Mouse (Mus musculus): Measurements from ENCODE around the gene Opn4. TPM values are rescaled to one million over a fixed set of nuclear protein-coding genes. Genes with fewer than 3 reads are reported as not detected.
A peak's percentile ranks its signal among the peaks of the same experiment; 100 is the strongest.

Opn4 gene
- polyA plus RNA-seq (2016; fragmentation: Nextera tagmentation; extraction: Ambion mirVana) = not detected in 2 replicates

DNA sequence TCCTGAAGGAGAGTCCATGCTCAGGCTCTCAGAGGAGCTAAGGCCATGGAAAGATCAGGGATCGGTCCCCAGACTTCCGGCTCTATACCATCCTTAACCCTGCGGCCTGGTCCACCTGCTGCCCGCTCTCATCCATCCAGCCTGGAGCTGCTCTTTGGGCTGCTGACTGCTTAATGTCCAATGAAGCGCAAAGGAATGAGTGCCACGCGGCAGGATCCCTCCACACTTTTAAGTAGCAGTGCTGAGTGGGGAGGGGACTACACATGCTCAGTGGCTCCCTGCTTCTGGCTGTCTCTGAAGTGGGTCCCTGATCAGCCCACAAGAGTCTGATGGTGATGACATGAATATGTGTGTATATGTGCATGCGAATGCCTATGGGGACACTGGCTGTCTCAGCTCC lies at the start of gene Opn4:
Gene Opn4, minus strand, starts transcription at position 202 of the 400 bp plus-strand sequence.
- no peaks in the 10 kb centered on the region for H3K36me3 ChIP-seq
- no peak within 1 kb of the TSS for H3K27ac ChIP-seq
- H3K4me3 ChIP-seq = no peak within 1 kb of the TSS
- H3K4me1 ChIP-seq = 0 out of 2 replicates have a peak, but pooled peaks cover 4% of the 10 kb centered on the region
- H3K27me3 ChIP-seq (ENCODE audit: low read depth, poor library complexity, severe bottlenecking) = no peaks in the 10 kb centered on the region
- no peaks in the 10 kb centered on the region for H3K9me3 ChIP-seq (replicated peaks)
- DNase-seq (ENCODE audit: low spot score) = no peak
- WGBS = 93% methylated on average over 8 of the region's 8 CpGs

DNA sequence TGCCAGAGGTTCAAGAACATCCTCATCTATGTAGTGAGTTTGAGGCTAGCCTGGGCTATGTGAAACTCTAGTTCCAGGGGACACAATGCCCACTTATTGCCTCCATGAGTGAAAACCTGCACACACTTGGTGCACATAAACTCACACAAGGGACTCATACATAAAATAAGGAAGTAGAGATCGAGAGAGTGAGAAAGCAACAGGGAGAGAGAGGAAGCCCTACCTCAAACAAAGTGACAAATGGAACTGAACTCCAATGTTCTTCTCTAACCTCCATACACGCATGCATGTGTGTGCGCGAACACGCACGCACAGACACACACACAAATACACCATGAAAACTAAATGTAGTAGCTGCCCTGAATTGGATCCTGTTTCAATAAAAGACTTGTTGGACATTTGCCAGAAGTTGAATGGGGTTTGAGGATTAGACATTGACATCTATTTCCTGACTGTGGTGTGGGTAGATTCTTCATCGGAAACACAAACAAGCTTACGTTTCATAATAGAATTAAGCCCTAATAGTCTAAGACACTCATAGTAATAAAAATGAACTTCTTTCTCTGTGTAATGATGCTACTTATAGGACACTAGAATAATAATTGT lies 48.0 kb upstream of the Opn4 start:
- WGBS = 95% methylated on average over 8 of the region's 8 CpGs
- no peaks in the 10 kb centered on the region for H3K4me1 ChIP-seq
- no peak overlapping the region for H3K27ac ChIP-seq
- H3K36me3 ChIP-seq = no peaks in the 10 kb centered on the region
- no peaks in the 10 kb centered on the region for H3K9me3 ChIP-seq (replicated peaks)
- H3K27me3 ChIP-seq (ENCODE audit: low read depth, poor library complexity, severe bottlenecking) = no peaks in the 10 kb centered on the region
- no peak for DNase-seq (ENCODE audit: low spot score)
- no peak overlapping the region for H3K4me3 ChIP-seq

DNA sequence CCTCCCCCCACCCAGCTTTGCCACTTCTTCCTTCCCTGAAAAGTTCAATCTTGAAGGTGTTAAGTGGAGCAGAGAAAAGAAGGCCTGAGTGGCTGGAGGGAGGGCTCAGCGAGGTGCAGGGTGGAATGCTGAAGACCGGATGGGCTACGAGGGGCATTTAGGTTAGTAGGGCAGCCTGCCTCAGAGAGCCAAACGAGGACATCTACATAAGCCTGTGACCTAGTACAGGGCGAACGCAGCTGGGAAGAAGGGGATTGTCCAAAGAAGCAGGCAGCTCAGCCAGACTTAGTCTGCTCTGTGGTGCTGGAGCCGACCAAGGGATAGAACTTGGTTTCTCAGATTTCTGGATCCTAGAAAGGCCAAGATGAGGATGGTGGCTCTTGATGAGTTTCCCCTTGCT lies 44.2 kb upstream of the Opn4 start:
- Histone ChIP-seq H3K36me3 (no peaks in the 10 kb centered on the region), H3K9me3 (replicated peaks) (no peaks in the 10 kb centered on the region), H3K4me3 (no peak overlapping the region), H3K27ac (no peak overlapping the region), H3K27me3 (ENCODE audit: low read depth, poor library complexity, severe bottlenecking) (no peaks in the 10 kb centered on the region), H3K4me1 (no peaks in the 10 kb centered on the region)
- DNase-seq (ENCODE audit: low spot score) = no peak
- WGBS = 62% methylated on average over 7 of the region's 7 CpGs

DNA sequence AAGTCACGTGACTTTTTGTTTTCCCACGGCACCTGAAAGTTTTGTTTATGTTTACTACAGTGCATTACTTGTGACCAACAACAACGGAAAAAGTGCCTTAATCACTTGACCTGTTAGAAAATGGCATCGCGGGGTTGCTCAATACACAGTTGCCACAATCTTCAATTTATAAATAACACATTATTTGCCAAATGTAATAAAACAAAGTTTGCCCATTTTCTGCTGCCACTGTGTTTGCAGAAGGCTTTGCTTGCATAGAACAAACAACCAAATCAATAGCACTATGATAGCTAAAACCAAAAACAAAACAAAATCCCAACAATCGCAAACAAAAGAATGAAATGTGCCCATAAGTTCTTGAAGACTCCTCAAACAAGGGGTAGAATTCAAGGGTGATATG lies 35.8 kb upstream of the Opn4 start:
- Histone ChIP-seq H3K27ac (no peak overlapping the region), H3K27me3 (ENCODE audit: low read depth, poor library complexity, severe bottlenecking) (no peaks in the 10 kb centered on the region), H3K36me3 (no peaks in the 10 kb centered on the region), H3K4me1 (no peaks in the 10 kb centered on the region), H3K4me3 (no peak overlapping the region), H3K9me3 (replicated peaks) (no peaks in the 10 kb centered on the region)
- no peak for DNase-seq (ENCODE audit: low spot score)
- 88% methylated on average over 6 of the region's 6 CpGs for WGBS

DNA sequence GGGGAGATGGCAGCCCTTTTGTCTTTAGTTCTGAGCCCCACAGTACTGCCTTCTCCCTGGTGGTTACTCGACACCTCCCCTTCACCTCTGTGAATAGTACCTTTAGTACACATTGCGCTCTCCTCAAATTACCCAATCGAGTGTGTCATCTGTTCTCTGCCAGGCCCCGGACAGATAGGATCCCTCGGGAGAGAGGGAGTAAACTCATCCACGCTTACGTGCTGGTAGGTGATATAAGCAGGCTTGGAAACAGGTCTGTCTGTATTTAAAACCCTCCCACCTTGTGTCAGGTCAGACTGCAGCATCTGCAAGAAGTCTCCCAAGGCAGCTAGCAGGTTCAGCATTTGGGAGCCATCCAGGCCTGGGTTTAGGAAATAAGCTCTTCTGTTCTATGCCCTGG lies 35.2 kb upstream of the Opn4 start:
- H3K36me3 ChIP-seq = no peaks in the 10 kb centered on the region
- no peak overlapping the region for H3K27ac ChIP-seq
- H3K4me1 ChIP-seq = no peaks in the 10 kb centered on the region
- H3K9me3 ChIP-seq (replicated peaks) = no peaks in the 10 kb centered on the region
- H3K4me3 ChIP-seq = no peak overlapping the region
- 40% methylated on average over 7 of the region's 7 CpGs for WGBS
- no peaks in the 10 kb centered on the region for H3K27me3 ChIP-seq (ENCODE audit: low read depth, poor library complexity, severe bottlenecking)
- DNase-seq (ENCODE audit: low spot score) = no peak

DNA sequence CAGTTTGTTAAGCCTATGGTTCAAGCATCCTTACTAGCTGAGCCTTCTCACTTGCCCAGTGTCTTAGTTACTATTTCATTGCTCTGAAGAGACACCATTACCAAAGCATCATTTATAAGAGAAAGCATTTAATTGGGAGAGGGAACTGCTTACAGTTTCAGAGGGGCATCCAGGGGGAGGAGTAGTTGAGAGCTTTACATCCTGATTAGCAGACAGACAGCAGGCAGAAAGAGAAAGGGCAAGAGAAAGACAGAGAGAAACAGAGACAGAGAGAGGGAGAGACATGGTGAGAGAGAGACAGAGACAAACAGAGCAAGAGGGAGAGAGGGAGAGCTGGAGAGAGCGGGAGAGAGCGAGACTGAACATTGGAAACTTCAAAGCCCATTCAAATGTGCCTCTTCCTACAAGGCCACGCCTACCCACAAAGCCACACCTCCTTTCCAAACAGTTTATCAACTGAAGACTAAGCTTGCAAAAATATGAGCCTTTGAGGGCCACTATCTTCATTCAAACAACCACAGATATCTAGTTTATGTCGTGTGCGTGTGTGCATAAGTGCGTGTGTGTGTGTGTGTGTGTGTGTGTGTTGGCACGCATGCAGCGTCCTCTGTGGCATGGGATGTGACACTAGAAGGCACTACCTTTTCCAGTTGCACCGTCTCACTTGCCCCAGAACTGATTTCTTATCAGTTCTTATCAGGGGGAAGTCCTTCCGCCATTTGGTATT lies 32.9 kb upstream of the Opn4 start:
- H3K4me1 ChIP-seq = no peaks in the 10 kb centered on the region
- H3K27ac ChIP-seq = no peak overlapping the region
- no peak overlapping the region for H3K4me3 ChIP-seq
- DNase-seq (ENCODE audit: low spot score) = no peak
- no peaks in the 10 kb centered on the region for H3K36me3 ChIP-seq
- 77% methylated on average over 10 of the region's 10 CpGs for WGBS
- no peaks in the 10 kb centered on the region for H3K27me3 ChIP-seq (ENCODE audit: low read depth, poor library complexity, severe bottlenecking)
- H3K9me3 ChIP-seq (replicated peaks) = no peaks in the 10 kb centered on the region

DNA sequence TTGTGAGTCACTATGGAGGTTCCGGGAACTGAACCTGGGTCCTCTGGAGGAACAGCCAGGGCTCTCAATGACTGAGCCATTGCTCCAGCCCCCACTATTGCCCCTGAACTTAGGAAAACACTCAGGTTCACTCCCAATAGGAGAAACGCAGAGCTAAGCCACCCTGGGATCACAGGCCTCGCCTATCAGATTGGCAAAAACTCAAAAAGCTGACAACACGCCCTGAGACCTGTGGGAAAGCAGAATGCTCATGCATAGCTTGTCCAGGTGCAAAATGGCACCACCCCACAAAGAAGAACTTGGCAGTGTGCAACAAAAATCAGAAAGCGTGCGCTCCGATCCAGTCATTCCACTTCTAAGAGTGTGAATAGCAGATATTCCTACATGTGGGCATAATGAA lies 26.9 kb upstream of the Opn4 start:
- Histone ChIP-seq H3K36me3 (no peaks in the 10 kb centered on the region), H3K4me3 (no peak overlapping the region), H3K4me1 (no peaks in the 10 kb centered on the region), H3K27ac (no peak overlapping the region), H3K9me3 (replicated peaks) (no peaks in the 10 kb centered on the region), H3K27me3 (ENCODE audit: low read depth, poor library complexity, severe bottlenecking) (no peaks in the 10 kb centered on the region)
- WGBS = 92% methylated on average over 7 of the region's 7 CpGs
- DNase-seq (ENCODE audit: low spot score) = no peak

DNA sequence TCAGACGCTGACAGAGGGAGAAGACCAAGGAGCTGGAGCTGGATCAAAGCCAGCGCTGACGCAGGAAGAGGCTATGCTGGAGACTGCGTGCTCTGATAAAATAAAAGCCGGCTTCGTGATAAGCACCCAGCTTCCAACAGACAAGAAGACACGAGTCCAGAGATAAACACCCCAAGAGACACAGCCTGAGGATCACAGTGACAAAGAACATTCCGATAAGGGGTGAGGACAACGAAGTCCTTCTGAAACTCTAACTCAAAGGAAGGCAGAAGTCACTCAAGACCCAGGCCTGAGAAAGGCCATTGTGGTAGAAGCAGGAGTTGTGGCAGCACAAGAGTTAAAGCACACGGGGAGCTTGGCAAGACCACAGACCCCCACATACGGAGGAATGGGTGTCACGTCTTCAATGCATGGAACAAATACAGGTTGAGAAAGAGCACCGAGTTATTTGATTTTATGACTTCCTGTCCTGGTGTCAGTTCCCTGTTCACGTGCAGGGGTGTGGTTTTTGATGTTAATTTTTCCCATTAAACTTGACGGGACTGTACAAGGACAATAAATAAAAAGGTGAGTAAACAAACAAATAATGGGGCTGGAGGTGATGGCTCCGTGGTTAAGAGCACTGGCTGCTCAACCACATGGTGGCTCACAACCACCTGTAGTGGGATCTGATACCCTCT lies 23.7 kb upstream of the Opn4 start:
- no peaks in the 10 kb centered on the region for H3K4me1 ChIP-seq
- H3K9me3 ChIP-seq (replicated peaks) = no peaks in the 10 kb centered on the region
- DNase-seq (ENCODE audit: low spot score) = no peak
- peaks cover 4% of the 10 kb centered on the region; the same call in 1 of the 2 replicates for H3K27me3 ChIP-seq (ENCODE audit: low read depth, poor library complexity, severe bottlenecking)
- WGBS = 84% methylated on average over 16 of the region's 16 CpGs
- H3K36me3 ChIP-seq = no peaks in the 10 kb centered on the region
- H3K27ac ChIP-seq = no peak overlapping the region
- H3K4me3 ChIP-seq = no peak overlapping the region

DNA sequence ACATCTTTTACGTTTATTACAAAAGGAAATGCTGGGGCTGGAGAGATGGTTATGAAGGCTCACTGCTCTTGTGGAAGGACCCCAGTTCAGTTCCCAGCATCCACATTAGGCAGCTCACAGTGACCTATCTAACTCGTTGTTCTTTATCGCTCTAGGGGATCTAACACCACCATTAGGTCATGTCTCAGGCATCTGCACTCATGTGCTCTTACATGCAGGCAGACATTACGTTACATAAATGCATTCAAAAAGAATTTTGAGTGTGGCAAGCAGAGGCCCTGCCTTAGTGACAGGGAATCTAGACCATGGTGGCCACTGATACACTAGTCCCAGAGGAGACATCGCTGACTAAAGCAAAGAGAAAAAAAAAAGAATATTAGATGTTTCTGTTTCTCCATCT lies 23.1 kb upstream of the Opn4 start:
- 86% methylated on average over 5 of the region's 5 CpGs for WGBS
- Histone ChIP-seq H3K27me3 (ENCODE audit: low read depth, poor library complexity, severe bottlenecking) (peaks cover 9% of the 10 kb centered on the region; the same call in 1 of the 2 replicates), H3K9me3 (replicated peaks) (no peaks in the 10 kb centered on the region), H3K27ac (no peak overlapping the region), H3K36me3 (no peaks in the 10 kb centered on the region), H3K4me3 (no peak overlapping the region), H3K4me1 (no peaks in the 10 kb centered on the region)
- no peak for DNase-seq (ENCODE audit: low spot score)

DNA sequence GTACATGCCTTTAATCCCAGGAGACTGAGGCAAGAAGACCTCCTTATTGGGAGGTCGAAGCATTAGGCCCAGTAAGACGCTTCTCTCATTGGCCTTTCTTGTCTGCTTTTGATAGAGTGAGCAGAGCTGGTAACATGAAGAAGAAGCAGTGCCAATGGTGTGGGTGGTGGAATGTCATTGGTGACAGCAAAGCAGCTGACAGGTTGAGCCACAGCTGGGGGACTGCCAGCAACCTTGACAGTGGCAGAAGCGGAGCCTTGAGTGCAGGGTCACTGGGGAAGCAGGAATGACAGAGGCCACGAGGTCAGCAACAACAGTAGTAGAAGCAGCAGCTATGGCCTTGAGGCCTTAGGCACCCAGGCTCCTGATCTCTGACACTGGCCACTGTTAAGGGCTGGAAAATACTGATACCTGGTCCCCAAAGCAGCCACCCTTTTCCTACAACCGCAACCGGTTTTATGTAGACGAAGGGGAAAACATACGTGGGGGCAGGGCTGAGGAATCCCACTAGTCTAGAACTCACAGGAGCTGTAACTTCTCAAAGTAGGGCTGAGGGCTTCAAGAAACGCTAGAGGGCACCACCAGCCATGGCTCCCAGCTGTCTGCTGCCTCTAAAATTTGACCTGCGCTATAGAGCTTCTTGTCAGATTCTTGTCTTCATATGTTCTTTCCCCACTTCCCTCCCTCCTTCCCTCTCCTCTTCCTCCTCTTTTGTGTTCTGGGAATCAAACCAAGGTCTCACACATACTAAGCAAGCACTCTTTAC lies 20.9 kb upstream of the Opn4 start:
- peaks cover 26% of the 10 kb centered on the region for H3K27me3 ChIP-seq (ENCODE audit: low read depth, poor library complexity, severe bottlenecking)
- DNase-seq (ENCODE audit: low spot score) = no peak
- 33% methylated on average over 10 of the region's 10 CpGs for WGBS
- H3K9me3 ChIP-seq (replicated peaks) = no peaks in the 10 kb centered on the region
- no peaks in the 10 kb centered on the region for H3K4me1 ChIP-seq
- H3K4me3 ChIP-seq = no peak overlapping the region
- no peak overlapping the region for H3K27ac ChIP-seq
- no peaks in the 10 kb centered on the region for H3K36me3 ChIP-seq

DNA sequence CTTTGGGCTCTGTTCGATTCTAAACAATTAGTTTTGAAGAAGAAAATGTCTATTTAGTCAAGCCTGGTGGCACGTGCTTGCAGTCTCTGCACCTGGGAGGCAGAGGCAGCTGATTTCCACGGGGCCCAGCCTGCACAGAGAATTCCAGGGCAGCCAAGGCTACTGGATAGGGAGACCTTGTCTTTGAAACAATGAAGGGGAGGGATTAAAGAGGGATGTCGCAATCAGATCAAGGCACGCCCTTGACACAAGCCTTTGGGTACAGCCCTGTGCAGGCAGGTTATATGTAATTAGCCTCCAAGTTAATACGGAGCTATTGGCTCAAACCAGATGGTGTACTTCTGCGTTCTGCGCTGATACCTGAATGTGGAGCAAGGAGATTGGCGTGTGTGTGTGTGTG lies 18.9 kb upstream of the Opn4 start:
- WGBS = 41% methylated on average over 9 of the region's 9 CpGs
- H3K4me1 ChIP-seq = peaks cover 8% of the 10 kb centered on the region
- no peak overlapping the region for H3K4me3 ChIP-seq
- DNase-seq (ENCODE audit: low spot score) = no peak
- H3K9me3 ChIP-seq (replicated peaks) = no peaks in the 10 kb centered on the region
- no peaks in the 10 kb centered on the region for H3K36me3 ChIP-seq
- peaks cover 46% of the 10 kb centered on the region for H3K27me3 ChIP-seq (ENCODE audit: low read depth, poor library complexity, severe bottlenecking)
- no peak overlapping the region for H3K27ac ChIP-seq

DNA sequence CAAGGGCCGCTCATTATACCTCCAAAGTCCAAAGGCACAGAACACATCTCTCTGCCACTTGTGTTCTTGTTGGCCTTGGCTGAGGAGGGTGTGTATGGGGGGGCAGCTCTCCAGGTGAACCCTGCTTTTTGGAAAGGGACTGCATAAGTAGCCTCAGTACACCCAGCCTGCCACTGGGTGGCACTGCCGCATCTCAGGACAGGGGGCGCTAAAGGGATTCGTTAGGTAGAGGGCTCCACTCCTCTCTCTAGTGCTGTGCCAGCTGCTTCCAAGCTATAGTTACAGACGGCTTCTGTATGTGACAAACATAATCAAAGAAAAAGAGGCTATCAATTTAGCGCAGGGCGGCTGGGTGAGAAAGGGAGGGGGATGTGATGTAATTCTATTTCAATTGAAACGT lies 16.9 kb upstream of the Opn4 start:
- H3K27me3 ChIP-seq (ENCODE audit: low read depth, poor library complexity, severe bottlenecking) = peaks cover 53% of the 10 kb centered on the region
- peaks cover 8% of the 10 kb centered on the region for H3K4me1 ChIP-seq
- no peaks in the 10 kb centered on the region for H3K9me3 ChIP-seq (replicated peaks)
- DNase-seq (ENCODE audit: low spot score) = peak; percentile 88
- WGBS = 2% methylated on average over 8 of the region's 8 CpGs
- H3K4me3 ChIP-seq = no peak overlapping the region
- no peak overlapping the region for H3K27ac ChIP-seq
- H3K36me3 ChIP-seq = no peaks in the 10 kb centered on the region

DNA sequence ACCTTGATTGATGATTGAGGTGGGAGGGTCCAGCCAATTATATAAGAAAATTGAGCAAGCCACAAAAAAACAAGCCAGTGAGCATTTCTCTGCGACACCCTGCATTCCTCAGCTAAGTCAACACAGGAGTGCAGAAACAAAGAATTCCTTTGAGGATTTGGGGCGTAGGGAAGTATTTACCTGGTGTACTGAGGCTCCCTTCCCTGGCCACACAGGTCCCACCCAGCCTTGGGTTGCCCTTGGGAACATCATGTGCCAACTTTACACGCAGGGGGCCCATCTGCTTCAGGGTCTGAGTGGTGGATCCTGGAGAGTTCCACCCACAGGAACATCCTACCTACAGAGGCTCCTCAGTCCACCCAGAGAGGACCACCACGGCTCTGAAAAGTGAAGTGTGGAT lies 15.7 kb upstream of the Opn4 start:
- peaks cover 53% of the 10 kb centered on the region for H3K27me3 ChIP-seq (ENCODE audit: low read depth, poor library complexity, severe bottlenecking)
- 54% methylated on average over 4 of the region's 4 CpGs for WGBS
- H3K4me3 ChIP-seq = no peak overlapping the region
- no peaks in the 10 kb centered on the region for H3K9me3 ChIP-seq (replicated peaks)
- no peak for DNase-seq (ENCODE audit: low spot score)
- no peaks in the 10 kb centered on the region for H3K36me3 ChIP-seq
- H3K27ac ChIP-seq = no peak overlapping the region
- peaks cover 8% of the 10 kb centered on the region for H3K4me1 ChIP-seq
